Mouse (Mus musculus) retina, embryonic 14.5 days (tissue): ENCODE measurements around the gene Alkbh3.

ENCODE experiments used
- DNase-seq: peaks from one replicate; pipeline ENCODE4 v3.0.0-alpha.2; 2015; ENCODE audit warnings: low spot score

Alkbh3 gene

GRCm38 (mm10) chr2:94010335-94011291, at the start of gene Alkbh3:
Gene Alkbh3, minus strand, starts transcription at chr2:94010807.
- peak; percentile 95 for DNase-seq

- no peak for DNase-seq
These were observed 48.9 kb upstream of the Alkbh3 start for GRCm38 (mm10) chr2:94059459-94059858.

GRCm38 (mm10) chr2:94054813-94055212, 44.2 kb upstream of the Alkbh3 start:
- DNase-seq: peak; percentile 82

GRCm38 (mm10) chr2:94051952-94052351, 41.3 kb upstream of the Alkbh3 start:
- no peak for DNase-seq

- DNase-seq: no peak
These were observed 40.3 kb upstream of the Alkbh3 start for GRCm38 (mm10) chr2:94050901-94051300.

- peak; percentile 44 for DNase-seq
These were observed 39.0 kb upstream of the Alkbh3 start for GRCm38 (mm10) chr2:94049471-94050176.

- no peak for DNase-seq
These were observed 38.3 kb upstream of the Alkbh3 start for GRCm38 (mm10) chr2:94048733-94049470.

- peak; percentile 70 for DNase-seq
These were observed 37.7 kb upstream of the Alkbh3 start for GRCm38 (mm10) chr2:94048271-94048670.

GRCm38 (mm10) chr2:94045411-94046090, 34.9 kb upstream of the Alkbh3 start:
- peak; percentile 27 for DNase-seq

- no peak for DNase-seq
These were observed 33.6 kb upstream of the Alkbh3 start for GRCm38 (mm10) chr2:94044174-94044573.

GRCm38 (mm10) chr2:94043662-94044061, 33.1 kb upstream of the Alkbh3 start:
- DNase-seq: no peak

GRCm38 (mm10) chr2:94042461-94042860, 31.9 kb upstream of the Alkbh3 start:
- no peak for DNase-seq

- DNase-seq: no peak
These were observed 30.0 kb upstream of the Alkbh3 start for GRCm38 (mm10) chr2:94040391-94041125.

GRCm38 (mm10) chr2:94035428-94036331, 25.1 kb upstream of the Alkbh3 start:
- peak; percentile 91 for DNase-seq

- no peak for DNase-seq
These were observed 20.0 kb upstream of the Alkbh3 start for GRCm38 (mm10) chr2:94030602-94031001.

- DNase-seq: no peak
These were observed 14.0 kb upstream of the Alkbh3 start for GRCm38 (mm10) chr2:94024637-94025036.

GRCm38 (mm10) chr2:94002331-94002730, 8.3 kb downstream of the Alkbh3 start:
- DNase-seq: peak; percentile 94

- DNase-seq: no peak
These were observed 8.7 kb downstream of the Alkbh3 start for GRCm38 (mm10) chr2:94001918-94002317.

- DNase-seq: no peak
These were observed 9.2 kb downstream of the Alkbh3 start for GRCm38 (mm10) chr2:94001411-94001810.

GRCm38 (mm10) chr2:93996254-93996653, 14.4 kb downstream of the Alkbh3 start, which contains the start of gene Gm27027:
Gene Gm27027, minus strand, starts transcription at chr2:93996354.
- DNase-seq: no peak
